Mouse (Mus musculus): ENCODE measurements at regions not wholly inside any gene's neighbourhood (a gene's known extent, or its start where the extent isn't known, plus 50 kb on each side); places are given as distances from the start of the nearest gene placed in this dataset.

DNA sequence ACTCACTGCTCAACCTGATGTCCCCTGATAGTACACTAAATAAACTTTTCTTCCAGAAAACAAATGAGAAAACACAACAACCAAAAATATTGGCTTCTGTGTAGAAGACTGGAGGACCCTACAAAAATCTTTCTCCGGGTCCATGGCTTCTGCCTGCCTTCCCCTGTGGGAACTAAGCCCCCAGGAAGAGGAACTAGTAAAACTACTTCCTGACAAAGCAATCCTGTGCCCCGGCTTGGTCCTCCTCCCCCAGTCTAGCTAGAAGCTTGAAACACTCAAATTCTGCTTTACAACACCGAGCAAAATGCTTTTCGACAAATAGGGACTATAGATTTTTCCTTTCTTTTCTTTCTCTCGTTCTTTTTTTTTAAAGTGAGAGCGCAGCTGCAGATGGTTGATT lies 51.3 kb upstream of the Mki67 start:
- no peak for DNase-seq (ENCODE audit: low read depth, low spot score)

DNA sequence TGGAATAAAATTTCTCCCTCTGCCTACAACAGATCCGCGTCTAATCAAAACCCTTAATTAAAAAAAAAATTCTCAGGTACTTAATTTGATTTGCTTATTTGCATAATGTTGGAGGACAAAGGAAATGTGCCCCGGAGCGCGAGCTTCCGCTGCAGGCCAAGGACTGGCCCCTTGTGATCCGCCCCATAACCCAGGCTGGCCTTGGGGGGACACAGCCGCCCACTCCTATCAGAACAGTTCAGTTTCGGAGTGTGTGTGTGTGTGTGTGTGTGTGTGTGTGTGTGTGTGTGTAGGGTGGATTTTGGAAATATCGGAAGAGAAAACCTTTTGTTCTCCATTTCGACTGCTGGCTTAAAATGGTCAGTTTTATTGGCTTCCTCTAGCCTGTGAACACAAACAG lies 51.9 kb upstream of the Mki67 start:
- no peak for DNase-seq (ENCODE audit: low read depth, low spot score)

DNA sequence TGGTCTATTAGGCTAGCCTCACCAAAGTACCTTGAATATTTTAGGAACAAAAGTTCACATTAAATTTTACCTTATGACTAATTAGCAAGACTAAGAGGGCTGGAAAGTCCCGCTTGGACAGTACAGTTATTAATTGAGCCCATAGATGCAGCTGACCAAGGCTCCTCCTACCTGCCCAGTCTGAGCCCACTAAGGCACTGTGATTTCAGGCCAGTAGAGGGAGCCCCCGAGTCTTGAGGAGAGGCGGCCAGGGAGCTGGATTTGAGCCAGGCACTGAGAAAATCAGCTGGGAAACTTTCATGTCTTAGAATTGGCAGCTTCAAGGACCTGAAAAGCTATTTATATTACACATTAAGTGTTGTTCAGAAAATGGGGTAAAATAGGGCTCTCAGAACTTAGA lies 52.4 kb upstream of the Mki67 start:
- DNase-seq (ENCODE audit: low read depth, low spot score), result no peak

DNA sequence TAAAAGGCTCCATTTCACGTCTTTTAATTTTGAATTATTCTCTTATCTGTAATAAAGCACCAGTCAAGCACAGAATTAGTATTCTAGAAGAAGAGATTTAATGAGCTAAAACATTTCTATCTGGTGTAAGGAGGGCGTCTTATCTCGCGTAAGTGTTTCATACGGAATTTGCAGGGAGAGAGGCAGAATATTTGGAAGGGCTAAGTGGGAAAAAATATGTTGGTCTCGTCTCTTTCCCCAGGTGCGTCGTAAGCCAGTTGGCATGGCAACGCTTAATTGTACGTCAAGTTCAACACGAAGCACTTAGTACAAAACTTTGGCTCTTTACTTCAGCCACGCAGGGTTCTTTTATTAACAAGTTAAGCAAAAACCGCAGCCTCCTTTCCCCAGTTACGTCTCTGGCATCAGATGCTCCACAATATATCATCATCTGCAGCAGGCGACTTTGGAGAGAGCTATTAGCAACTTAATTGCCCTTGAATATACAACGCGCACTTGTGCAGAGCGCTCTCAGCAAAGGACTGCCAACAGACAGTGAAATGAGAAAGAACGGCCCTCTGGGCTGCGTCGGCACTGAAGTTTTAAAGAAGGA lies 53.0 kb upstream of the Mki67 start:
- DNase-seq (ENCODE audit: low read depth, low spot score), result no peak

DNA sequence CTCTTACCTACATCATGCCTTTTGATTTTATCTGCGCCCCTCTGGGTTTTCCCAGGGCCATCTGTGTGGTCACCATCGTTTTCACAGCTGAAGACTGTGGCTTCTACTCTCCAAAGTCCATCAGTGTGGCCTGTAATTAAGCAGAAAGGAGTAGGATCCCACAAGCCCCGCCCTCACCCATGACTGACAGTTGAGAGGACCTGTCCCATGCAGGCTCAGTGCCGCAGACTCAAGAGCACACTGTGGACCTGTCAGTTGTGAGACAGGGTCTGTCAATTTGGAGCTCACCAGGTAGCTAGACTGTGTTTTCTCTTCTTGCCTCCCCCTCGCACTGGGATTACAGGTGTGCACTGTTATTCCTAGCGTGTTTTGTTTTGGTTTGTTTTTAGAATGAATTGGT lies 53.9 kb upstream of the Mki67 start:
- no peak for DNase-seq (ENCODE audit: low read depth, low spot score)

DNA sequence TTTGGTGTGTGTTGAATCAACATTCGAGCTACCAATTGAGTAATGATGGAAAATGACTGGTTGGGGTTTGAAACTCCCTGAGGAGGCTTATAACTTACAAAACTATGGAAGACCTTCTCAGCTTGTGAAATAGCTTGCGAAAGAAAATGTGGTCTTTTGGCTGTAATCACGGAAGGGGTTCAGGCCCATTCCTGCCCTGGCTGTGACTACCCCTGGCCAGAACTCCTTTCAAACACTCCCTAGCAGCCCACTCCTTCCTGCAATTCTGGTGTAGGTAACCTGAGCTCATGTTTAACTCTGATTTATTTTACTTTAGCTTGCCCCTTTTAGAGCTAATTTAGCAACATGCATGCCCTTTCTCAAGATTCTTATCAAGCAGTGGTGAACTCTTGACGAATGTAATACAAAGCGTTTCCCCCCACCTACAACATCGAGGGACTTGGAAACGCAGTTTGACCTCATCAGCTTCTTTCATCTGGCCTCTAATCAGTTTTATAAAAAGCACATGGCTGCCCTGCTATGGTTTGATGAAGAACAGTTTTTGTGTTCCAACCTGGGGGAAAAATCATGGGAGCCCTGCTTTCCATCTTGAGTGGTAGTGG lies 59.8 kb upstream of the Mki67 start:
- no peak for DNase-seq (ENCODE audit: low read depth, low spot score)

DNA sequence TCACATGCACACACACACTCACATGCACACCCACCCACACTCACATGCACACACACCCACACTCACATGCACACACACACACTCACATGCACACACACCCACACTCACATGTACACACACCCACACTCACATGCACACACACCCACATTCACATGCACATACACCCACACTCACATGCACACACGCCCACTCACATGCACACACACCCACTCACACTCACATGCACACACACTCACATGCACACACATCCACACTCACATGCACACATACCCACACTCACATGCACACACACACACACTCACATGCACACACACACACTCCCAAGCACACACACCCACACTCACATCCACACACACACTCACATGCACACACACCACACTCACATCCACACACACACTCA lies 74.0 kb upstream of the Mki67 start:
- DNase-seq (ENCODE audit: low read depth, low spot score), result no peak

DNA sequence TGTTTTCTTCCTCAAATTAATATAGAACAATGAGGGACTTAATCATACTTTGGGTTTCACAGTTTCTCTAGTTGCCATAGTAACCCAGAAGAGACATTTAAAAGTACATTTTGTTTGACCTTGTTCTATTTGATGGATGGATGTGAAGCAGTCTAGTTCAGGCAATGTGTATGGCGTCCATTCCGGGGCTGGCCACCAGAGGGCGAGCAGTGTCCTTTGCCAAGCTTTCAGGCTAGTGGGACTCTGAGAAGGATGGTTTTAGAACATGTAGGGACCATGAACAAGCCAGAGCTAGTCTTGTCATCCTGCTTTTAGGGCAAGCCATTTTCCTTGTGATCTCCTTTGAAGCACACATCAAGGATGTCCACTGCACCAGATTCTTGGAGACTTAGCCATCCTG lies 74.8 kb upstream of the Mki67 start:
- DNase-seq (ENCODE audit: low read depth, low spot score), result no peak

DNA sequence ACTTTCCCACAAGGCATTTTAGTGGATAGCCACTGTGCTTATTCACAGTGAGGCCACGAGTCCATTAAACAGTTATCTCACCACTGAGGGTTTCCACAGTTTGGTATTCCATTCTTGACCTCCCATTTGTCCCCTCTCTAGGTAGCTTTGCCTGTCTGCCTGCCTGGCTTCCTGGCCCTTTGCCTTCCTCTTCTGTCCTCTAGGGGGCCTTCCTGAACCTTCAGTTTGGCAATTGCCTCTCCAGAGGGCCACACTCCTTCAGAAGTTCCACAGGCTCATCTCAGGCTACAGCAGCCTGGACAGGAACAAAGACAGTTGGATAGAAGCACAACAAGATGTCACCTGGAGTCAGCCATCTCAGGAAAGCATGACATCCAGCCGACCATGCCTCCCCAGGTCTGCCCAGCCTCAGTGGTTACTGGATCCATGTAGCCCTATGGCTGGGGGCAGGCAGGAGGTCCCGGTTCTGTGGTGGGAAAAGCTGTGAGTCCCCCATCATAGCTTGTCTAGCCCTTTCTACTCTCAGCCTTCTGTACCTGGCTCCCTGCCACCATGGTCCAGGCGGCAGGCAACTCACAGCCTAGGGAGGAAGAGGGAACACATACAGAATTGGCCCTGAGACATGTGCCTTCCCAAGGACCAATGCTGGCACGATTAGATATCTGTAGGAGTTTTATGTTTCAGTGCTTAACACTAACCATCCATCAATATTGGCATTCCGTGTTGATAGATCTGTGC lies 76.0 kb upstream of the Mki67 start:
- no peak for DNase-seq (ENCODE audit: low read depth, low spot score)

DNA sequence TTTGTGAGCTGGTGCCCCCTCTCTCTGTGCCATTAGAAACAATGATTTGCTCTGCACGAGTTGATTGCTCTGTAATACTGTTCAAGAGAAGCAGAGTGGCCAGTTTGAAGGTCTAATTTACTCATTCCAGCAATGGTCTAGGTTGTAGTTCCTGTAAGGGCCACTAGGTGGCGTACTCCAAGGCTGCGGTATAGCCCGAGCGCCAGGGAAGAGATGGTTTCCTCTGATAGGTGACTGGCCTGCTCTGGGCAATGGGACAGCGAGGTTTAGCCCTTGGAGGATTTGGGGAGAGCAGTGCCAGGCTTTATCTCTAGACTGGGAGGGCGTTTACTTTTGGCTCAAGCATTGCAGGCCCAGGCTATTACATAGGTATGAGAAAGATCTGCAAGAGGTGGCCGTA lies 76.8 kb upstream of the Mki67 start:
- no peak for DNase-seq (ENCODE audit: low read depth, low spot score)

DNA sequence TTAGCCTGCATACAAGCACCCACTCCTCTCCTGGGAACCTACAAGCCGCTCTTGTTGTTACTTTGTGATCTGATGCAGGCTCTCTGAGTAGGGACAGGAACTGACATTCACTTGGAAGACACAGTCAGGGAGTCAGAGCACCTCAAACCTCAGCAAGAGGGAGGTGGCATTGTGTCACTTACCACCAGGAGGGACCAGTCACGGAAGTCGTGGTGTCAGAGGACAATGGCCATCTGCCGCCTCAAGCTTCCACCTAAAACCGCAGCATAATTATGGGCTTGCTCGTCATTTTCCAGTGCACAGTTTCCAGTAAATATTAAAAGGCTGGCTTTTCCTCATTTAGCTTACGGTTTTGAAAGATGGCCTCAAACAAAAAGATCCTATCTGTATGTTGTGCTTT lies 78.1 kb upstream of the Mki67 start:
- no peak for DNase-seq (ENCODE audit: low read depth, low spot score)

DNA sequence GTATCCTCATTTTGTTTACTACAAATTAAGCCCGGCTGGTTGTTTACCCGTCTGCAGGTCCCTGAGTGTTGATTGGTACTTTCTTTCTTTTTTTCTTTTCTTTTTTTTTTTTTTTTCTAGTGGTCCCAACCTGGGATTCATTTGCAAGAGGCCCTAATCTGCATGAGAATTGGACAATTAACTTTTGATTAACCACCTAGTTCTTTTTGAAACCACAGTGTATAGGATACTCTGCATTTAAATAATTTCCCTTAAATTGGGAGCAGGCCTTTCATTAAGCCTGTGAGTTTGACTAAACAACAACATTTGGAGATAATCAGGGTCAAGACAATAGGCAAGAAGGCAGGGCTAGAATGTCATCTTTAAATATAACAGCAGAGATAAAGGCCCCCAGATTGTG lies 78.5 kb upstream of the Mki67 start:
- no peak for DNase-seq (ENCODE audit: low read depth, low spot score)

DNA sequence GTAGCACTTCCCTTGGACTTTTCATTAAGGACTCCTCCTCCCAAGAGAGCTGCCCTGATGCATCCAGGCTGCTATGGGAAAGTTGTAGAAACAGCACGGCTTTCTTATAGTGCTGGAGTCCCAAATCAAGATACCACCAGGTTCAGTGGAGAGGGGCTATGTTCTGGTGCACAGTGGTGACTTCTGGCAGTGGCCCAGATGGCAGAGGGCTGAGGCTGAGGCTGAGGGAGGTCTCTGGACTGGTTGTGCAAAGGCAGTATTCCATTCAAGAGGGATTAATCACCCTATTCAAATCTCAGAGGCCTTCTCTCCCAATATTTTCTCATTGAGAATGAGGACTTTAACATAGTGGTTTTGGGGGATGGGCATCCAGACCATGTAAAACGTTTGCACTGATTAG lies 82.3 kb upstream of the Mki67 start:
- DNase-seq (ENCODE audit: low read depth, low spot score), result no peak

DNA sequence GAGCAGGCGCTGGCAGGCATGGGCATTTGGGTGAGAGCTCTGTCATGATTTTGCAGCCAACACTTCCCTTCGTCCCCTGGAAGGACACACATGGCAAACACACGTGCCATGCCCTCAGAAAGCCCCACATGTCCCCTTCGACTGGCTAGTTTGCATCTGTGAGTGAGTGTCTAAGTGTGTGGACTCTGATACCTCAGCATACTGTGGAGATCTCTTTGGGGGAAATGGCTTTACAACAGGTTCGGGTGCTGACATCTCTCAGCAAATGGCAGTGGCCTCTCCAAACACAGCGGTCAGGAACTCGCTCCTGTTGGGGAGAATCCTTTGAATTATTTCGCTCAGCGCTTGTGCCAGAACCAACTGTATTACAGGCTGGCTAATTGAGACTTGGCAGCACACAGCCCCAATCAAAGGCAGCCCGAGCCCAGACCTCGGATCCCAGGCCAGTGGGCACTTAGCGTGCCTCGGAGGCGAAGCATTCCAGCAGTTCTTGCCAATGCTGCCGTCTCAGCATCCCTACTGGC lies 86.5 kb upstream of the Mki67 start:
- DNase-seq (ENCODE audit: low read depth, low spot score), result no peak

DNA sequence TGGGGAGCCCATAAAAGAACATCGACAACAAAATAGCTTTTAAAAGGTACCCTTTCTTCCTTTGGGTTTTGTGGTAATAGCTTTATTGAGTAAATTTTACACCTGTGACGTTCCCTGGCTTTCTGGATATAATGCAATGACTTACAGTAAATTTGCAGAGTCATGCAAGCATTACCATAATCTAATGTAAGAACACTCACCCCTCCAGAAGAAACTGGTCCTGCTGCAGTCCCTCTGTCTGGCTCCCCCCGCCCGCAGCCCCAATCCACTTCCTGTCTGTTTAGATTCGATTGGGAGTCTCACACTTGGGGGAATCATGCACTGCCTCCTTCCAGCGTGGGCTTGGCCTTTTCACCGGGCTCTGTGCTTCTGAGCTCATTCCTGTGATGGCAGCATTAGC lies 88.6 kb upstream of the Mki67 start:
- DNase-seq (ENCODE audit: low read depth, low spot score), result no peak

DNA sequence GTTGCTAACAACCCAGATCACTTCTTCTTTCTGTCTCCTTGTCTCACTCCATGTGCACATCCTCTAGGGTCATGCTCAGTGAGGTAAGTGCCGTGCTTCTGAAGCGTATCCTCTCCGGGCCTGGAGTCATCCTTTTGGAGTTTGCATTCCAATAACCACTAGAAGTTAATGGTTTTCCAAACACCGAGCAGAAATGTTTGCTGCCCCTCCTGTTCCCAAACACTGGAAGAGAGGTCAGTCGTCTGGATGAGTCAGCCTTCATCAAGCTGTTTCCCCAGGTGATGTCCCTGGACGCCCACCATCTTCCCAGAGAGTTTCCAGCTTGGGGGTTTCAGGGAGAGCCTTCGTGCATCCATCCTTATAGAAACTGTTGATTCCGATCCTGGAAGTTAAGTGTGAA lies 90.0 kb upstream of the Mki67 start:
- DNase-seq (ENCODE audit: low read depth, low spot score), result no peak

DNA sequence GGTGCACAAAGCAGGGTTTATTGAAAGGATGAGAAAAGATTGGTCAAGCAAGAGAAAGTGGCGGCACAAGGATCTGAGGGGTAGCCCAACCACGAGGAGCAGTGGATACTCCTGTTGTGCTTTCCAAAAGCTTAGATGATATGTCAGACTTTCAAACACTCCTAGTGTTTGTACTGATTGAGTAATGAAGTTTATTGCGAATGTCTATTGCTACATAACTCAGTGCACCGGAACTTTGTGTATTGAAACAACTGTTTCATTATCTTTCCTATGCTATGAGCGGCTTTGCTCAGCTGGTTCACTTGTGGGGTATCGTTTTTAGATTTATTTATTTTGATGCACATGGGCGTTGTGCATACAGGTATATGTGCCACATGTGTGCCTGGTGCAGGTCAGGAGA lies 90.5 kb upstream of the Mki67 start:
- no peak for DNase-seq (ENCODE audit: low read depth, low spot score)

DNA sequence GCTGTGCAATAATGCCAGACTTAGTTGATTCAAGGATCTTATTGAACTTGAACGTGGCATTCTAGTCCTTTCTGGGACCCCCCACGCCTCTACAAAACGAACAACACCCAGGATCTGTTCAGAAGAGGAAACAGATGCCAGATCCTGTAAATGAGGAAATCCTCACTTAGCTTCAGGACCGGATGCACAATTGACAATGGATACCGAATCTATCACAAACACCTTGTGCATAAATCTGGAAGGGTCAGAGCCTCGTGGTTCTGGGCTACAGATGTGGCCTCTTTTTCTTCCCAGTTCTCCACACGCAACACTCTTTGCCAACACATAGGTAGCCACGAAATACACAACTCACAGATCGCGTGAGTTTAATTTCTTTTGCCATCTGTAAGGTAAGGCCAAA lies 93.0 kb upstream of the Mki67 start:
- DNase-seq (ENCODE audit: low read depth, low spot score), result no peak

DNA sequence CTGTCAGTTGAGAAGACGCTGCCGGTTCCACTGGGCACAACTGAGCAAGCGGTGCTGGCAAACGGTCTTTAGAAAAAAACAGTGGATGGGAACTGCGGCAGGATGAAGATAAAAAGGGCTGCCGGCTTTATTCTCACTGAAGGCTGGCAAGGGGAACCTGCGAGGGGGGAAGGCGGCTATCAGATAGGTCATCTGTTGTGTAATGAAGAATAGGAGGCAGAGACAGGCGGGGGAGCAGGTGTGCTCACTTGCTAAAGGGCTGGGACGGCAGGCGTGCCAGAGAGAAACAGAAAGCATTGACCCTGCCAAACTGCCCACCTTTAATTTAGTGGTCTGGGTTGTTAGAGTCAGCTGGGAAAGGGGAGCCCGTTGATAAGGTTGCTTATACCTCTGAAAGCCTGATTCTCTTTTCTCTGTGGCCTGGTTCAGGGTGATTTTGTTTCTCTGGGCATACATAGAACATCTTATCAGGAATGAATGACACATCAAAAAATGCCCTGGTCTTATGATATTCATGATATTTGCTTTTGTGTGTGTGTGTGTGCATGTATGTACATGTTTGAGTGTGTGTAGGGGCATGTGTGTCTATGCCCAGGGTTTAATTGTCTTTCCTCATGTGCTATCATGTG lies 93.7 kb upstream of the Mki67 start:
- DNase-seq (ENCODE audit: low read depth, low spot score), result no peak

DNA sequence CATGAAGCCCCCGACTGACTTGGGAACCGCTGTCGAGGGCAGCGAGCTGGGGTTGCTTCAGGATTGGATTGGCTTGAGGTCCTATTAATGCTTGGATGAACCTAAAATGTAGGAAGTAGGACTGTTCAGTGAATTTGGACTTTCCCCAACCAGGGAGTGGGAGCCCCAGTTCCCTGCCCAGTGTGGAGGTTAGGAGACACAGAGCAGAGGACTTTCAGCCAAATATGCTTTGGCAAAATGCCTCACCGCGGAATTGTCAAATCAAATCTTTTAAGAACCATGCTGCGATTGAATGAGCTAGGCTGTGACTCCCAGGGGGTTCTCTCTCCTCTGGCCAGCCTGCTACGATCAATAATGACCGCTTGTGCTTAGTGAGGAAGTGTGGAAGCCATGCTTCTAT lies 94.8 kb upstream of the Mki67 start:
- no peak for DNase-seq (ENCODE audit: low read depth, low spot score)

DNA sequence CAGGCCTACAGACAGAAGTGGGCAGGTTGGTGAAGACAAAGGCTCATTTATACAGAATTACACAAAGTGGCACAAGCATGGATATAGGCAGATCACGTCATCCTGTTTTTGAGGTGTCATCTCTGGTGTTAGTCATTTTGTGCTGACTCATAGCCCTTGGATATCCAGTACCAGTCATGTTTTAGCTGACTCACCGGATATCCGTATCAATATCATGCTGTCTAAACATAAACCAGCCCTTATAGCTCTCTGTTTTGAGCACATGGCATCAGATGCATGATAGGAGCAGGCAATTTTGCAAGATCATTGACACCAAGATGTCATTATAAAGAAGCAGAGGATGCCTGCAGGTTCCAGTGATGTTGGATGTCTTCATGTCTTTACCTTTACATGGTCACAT lies 97.5 kb upstream of the Mki67 start:
- no peak for DNase-seq (ENCODE audit: low read depth, low spot score)

DNA sequence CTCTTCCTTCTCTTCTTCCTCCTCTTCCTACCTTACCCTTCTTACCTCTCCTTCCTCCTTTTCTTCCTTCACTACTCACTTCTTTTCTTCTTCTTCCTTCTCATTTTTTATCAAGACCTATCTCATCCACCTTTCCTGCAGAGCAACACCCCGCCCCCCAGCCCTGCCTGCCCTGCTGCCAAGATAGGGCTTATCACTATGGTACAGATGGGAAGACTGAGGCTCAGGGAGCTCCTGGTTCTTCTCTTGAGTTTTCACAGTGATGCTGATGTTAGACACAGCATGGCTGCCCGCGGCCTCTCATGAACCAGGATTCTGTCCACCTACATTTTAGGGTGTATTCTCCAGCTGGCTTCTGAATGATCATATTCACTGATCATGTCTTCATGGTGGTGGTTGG lies 100.0 kb upstream of the Mki67 start:
- no peak for DNase-seq (ENCODE audit: low read depth, low spot score)

DNA sequence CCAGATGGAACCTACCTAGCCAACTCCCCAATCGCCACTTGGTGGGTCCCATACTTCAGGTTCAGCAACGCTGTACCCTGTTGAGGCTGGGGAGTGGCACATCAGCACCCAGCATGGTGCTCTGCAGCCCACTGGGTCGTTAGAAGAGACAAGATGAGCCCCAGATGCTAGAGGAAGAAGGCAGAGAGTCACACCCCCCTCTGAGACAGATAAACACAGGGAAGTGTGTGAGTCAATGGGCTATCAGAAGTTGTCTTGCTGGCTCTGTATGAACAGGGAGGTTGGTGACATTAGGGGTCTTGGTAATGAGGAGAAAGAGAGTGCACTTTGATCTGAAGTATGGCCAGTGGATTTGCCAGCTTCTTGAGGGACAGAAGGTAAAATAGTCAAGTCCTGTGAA lies 101.7 kb upstream of the Mki67 start:
- no peak for DNase-seq (ENCODE audit: low read depth, low spot score)
